Mouse (Mus musculus) CH12.LX (cell line): ENCODE measurements around the gene Rpl36.

ENCODE experiments used
- EP300 ChIP-seq: IDR thresholded peaks from 2 replicates; pipeline ENCODE4 v1.6.1; 2011; ENCODE audit warnings: low read length, improper control_type of control experiment
- RAD21 ChIP-seq: IDR thresholded peaks from 2 replicates; pipeline ENCODE4 v1.6.1; 2011; ENCODE audit warnings: low read depth, mild to moderate bottlenecking, low read length, improper control_type of control experiment, moderate library complexity
- ZC3H11A ChIP-seq: IDR thresholded peaks from 2 replicates; pipeline ENCODE4 v1.6.1; 2012; ENCODE audit warnings: low read depth, mild to moderate bottlenecking, inconsistent platforms, low read length, improper control_type of control experiment

DNA sequence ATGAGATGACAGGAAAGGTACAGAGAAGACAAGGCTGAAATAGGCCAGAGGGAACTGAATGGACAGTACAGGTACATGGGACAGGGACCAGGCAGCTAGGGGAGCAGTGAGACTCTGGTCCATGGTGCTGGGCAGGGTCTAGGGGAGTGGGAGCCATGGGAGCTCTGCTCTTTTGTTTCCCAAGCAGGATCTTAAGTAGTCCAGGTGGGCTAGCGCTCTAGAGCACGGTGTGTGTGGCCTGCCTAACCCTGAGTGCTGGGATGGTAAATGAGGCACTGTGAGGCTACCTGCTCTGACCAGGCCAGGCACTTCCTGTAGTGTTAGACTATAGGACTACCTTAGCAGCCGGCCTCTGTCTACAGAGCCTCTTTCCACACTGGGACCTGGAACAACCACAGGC is 3.5 kb downstream of the Rpl36 start:
- TF ChIP-seq ZC3H11A (no peak), RAD21 (no peak), EP300 (no peak)
